Mouse (Mus musculus): ENCODE measurements around the gene Dusp22.

The Dusp22 gene

GRCm38 (mm10) chr13:30669277-30669676 lies 9.5 kb downstream of the Dusp22 start:
- no peak for DNase-seq (ENCODE audit: extremely low spot score)

GRCm38 (mm10) chr13:30673878-30674277 lies 14.1 kb downstream of the Dusp22 start:
- no peak for DNase-seq (ENCODE audit: extremely low spot score)

GRCm38 (mm10) chr13:30678822-30679221 lies 19.0 kb downstream of the Dusp22 start:
- no peak for DNase-seq (ENCODE audit: extremely low spot score)

- no peak for DNase-seq (ENCODE audit: extremely low spot score)
Measured at GRCm38 (mm10) chr13:30681866-30682265, 22.1 kb downstream of the Dusp22 start.

GRCm38 (mm10) chr13:30682328-30682727 lies 22.5 kb downstream of the Dusp22 start:
- no peak for DNase-seq (ENCODE audit: extremely low spot score)

- no peak for DNase-seq (ENCODE audit: extremely low spot score)
Measured at GRCm38 (mm10) chr13:30684614-30685122, 24.9 kb downstream of the Dusp22 start.

GRCm38 (mm10) chr13:30685957-30686356 lies 26.2 kb downstream of the Dusp22 start:
- DNase-seq (ENCODE audit: extremely low spot score): no peak

- no peak for DNase-seq (ENCODE audit: extremely low spot score)
Measured at GRCm38 (mm10) chr13:30688035-30688616, 28.3 kb downstream of the Dusp22 start.

GRCm38 (mm10) chr13:30689475-30689874 lies 29.7 kb downstream of the Dusp22 start:
- no peak for DNase-seq (ENCODE audit: extremely low spot score)

GRCm38 (mm10) chr13:30691441-30692292 lies 31.9 kb downstream of the Dusp22 start:
- DNase-seq (ENCODE audit: extremely low spot score): no peak

GRCm38 (mm10) chr13:30692644-30693385 lies 33.0 kb downstream of the Dusp22 start:
- DNase-seq (ENCODE audit: extremely low spot score): no peak

- no peak for DNase-seq (ENCODE audit: extremely low spot score)
Measured at GRCm38 (mm10) chr13:30695232-30695631, 35.4 kb downstream of the Dusp22 start.

GRCm38 (mm10) chr13:30695890-30696289 lies 36.1 kb downstream of the Dusp22 start:
- DNase-seq (ENCODE audit: extremely low spot score): no peak

GRCm38 (mm10) chr13:30697880-30698279 lies 38.1 kb downstream of the Dusp22 start:
- DNase-seq (ENCODE audit: extremely low spot score): no peak

- DNase-seq (ENCODE audit: extremely low spot score): no peak
Measured at GRCm38 (mm10) chr13:30702695-30703094, 42.9 kb downstream of the Dusp22 start.

GRCm38 (mm10) chr13:30704246-30705095 lies 44.7 kb downstream of the Dusp22 start:
- no peak for DNase-seq (ENCODE audit: extremely low spot score)

GRCm38 (mm10) chr13:30711066-30711465 lies 51.3 kb downstream of the Dusp22 start:
- DNase-seq (ENCODE audit: extremely low spot score): no peak

GRCm38 (mm10) chr13:30711711-30712110 lies 51.9 kb downstream of the Dusp22 start:
- DNase-seq (ENCODE audit: extremely low spot score): no peak

GRCm38 (mm10) chr13:30712280-30712679 lies 52.5 kb downstream of the Dusp22 start:
- no peak for DNase-seq (ENCODE audit: extremely low spot score)

GRCm38 (mm10) chr13:30713621-30714020 lies 53.8 kb downstream of the Dusp22 start:
- no peak for DNase-seq (ENCODE audit: extremely low spot score)

- no peak for DNase-seq (ENCODE audit: extremely low spot score)
Measured at GRCm38 (mm10) chr13:30714552-30714951, 54.8 kb downstream of the Dusp22 start.
